Mouse (Mus musculus): Measurements from ENCODE around the gene Ldhd.

Gene Ldhd

GRCm38 (mm10) chr8:111594044-111594840 is 35.9 kb downstream of the Ldhd start:
- DNase-seq: no peak

GRCm38 (mm10) chr8:111592390-111592910 is 37.7 kb downstream of the Ldhd start:
- no peak for DNase-seq

- DNase-seq: no peak
Measured at GRCm38 (mm10) chr8:111591176-111591575, 39.0 kb downstream of the Ldhd start.

GRCm38 (mm10) chr8:111590214-111590613 is 40.0 kb downstream of the Ldhd start:
- DNase-seq: no peak

DNA sequence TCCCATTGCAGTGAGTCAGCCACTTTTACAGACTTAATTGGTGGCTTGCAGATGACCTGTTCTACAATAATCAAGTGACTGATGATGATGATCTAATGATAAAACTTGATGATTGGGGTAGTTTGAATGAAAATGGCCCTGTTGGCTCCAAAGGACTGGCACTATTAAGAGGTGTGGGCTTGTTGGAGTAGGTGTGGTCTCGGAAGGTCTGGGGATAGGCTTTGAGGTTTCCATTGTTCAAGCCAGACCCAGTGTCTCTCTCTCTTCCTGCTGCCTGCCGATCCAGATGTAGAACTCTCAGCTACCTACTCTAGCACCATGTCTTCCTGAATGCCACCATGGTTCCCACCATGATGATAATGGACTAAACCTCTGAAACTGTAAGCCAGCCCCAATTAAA is 41.8 kb downstream of the Ldhd start:
- DNase-seq: no peak

DNA sequence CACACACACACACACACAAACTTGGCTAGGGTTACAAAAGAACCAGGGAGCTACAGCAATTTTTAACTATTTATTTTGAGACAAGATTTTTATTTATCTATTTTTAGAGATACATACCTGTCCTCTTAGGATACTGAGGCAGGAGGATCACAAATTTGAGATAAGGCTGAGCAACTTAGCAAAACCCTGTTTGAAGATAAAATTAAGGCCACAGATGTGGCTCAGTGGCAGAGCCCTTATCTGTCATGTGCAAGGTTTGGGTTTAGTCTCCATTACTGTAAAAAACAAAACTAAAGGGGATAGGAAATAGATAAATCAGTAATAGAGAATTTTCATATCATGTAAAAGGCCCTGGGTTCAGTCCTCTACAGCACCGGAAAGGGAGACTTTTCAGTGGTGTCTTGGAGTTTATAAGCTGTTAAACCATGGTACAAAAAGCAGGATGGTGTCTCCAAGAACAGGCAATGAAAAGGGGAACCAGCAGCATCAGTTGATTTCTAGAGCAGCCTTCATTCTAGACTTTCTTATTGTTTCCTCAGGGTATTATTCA is 42.6 kb downstream of the Ldhd start:
- DNase-seq: no peak

- DNase-seq: no peak
Measured at GRCm38 (mm10) chr8:111584946-111585345, 45.2 kb downstream of the Ldhd start.

- DNase-seq: no peak
Measured at GRCm38 (mm10) chr8:111582386-111582785, 47.8 kb downstream of the Ldhd start.

- DNase-seq: no peak
Measured at GRCm38 (mm10) chr8:111580306-111580705, 49.9 kb downstream of the Ldhd start.

DNA sequence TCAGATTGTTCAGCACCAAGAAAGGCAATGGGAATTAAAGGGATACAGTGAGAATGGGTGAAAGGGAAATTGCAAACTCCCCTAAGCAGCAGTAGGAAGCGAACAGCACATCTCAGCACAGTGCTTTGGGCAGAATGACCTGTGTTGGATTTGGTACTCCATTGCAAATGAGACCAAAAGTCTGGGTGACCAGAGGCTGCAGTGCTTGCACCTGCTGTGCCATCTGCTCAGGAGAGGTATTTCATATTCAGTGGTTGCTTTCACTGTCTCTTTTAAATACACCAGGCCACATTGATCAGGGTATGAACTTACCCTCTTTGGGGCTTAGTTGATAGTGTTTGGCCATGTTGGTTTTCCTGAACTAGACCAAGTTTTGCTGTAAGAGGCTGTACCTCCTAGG is 50.9 kb downstream of the Ldhd start:
- no peak for DNase-seq

GRCm38 (mm10) chr8:111577880-111578533 is 52.2 kb downstream of the Ldhd start:
- DNase-seq: no peak

- DNase-seq: no peak
Measured at GRCm38 (mm10) chr8:111576501-111576900, 53.7 kb downstream of the Ldhd start.

- DNase-seq: no peak
Measured at GRCm38 (mm10) chr8:111575492-111575891, 54.7 kb downstream of the Ldhd start.

DNA sequence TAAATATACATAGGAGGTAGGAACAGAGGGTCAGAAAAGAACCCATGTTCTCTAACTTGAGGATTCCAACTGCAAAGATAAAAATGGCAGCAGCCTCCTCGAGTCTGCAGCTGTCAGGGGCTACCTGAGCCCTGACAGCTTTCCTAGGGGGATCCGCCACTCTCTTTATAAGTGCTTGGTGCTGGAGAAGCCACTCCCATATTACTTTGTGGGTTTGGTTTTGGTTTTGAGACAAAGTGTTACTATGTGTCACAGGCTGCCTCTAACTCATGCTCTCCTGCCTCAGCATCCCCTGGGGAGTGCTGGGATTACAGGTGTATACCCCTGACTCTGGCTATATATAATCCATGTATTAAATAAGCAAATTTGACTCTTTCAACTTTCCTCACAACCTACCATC is 56.2 kb downstream of the Ldhd start:
- DNase-seq: no peak
